Mouse (Mus musculus) C2C12 (cell line): Measurements from ENCODE around the gene Ctdsp1. TPM values are rescaled to one million over a fixed set of nuclear protein-coding genes. Genes with fewer than 3 reads are reported as not detected.
A peak's percentile ranks its signal among the peaks of the same experiment; 100 is the strongest.

Experiments
- H3K27me3 ChIP-seq: one replicate; pipeline ENCODE4 v1.6.1; 2011; ENCODE audit not compliant: control insufficient read depth, insufficient read depth, insufficient read length
- H3K36me3 ChIP-seq: one replicate; pipeline ENCODE4 v1.6.1; 2011; ENCODE audit not compliant: control insufficient read depth, insufficient read depth
- H3K4me3 ChIP-seq: one replicate; pipeline ENCODE4 v1.5.1; 2011; ENCODE audit warnings: mild to moderate bottlenecking, control low read depth; ENCODE audit not compliant: poor library complexity, insufficient read depth, severe bottlenecking
- H3K79me2 ChIP-seq: one replicate; pipeline ENCODE4 v1.6.1; 2011; ENCODE audit not compliant: control insufficient read depth, insufficient read depth
- H3K79me3 ChIP-seq: one replicate; pipeline ENCODE4 v1.6.1; 2011; ENCODE audit warnings: low read depth, control low read depth
- H3ac ChIP-seq: one replicate; pipeline ENCODE3; 2011; ENCODE audit warnings: low read depth; ENCODE audit not compliant: control insufficient read depth, insufficient read length
- CEBPB ChIP-seq: IDR thresholded peaks from one replicate; pipeline ENCODE4 v1.6.1; 2011; ENCODE audit warnings: low read depth, mild to moderate bottlenecking, control low read depth, moderate library complexity
- CTCF ChIP-seq: IDR thresholded peaks from one replicate; pipeline ENCODE4 v1.5.1; 2011; ENCODE audit not compliant: control insufficient read depth, insufficient read depth, insufficient read length
- FOSL1 ChIP-seq: IDR thresholded peaks from one replicate; pipeline ENCODE4 v1.8.0; 2011; ENCODE audit warnings: mild to moderate bottlenecking, low read length; ENCODE audit not compliant: poor library complexity, insufficient read depth, severe bottlenecking
- MAX ChIP-seq: IDR thresholded peaks from one replicate; pipeline ENCODE4 v1.6.1; 2011; ENCODE audit warnings: mild to moderate bottlenecking, control low read depth
- MYOD1 ChIP-seq: IDR thresholded peaks from one replicate; pipeline ENCODE4 v1.6.1; 2011; ENCODE audit warnings: low read depth; ENCODE audit not compliant: control insufficient read depth, insufficient read length
- MYOG ChIP-seq: IDR thresholded peaks from one replicate; pipeline ENCODE4 v1.6.1; 2011; ENCODE audit not compliant: control insufficient read depth, insufficient read length; ENCODE audit errors: extremely low read depth
- USF1 ChIP-seq: IDR thresholded peaks from one replicate; pipeline ENCODE4 v1.6.1; 2011; ENCODE audit warnings: low read depth, mild to moderate bottlenecking, control low read depth, moderate library complexity
- polyA plus RNA-seq: library from polyadenylated mRNA; unstranded; fragments of >200 nt; fragmentation: generic; extraction: Trizol; gene quantifications from one replicate; pipeline ENCODE4 v1.2.1, GENCODE M21; 2012; ENCODE audit warnings: missing spikeins

Ctdsp1 gene
- polyA plus RNA-seq, 1 experiment, result 78.7 TPM

DNA sequence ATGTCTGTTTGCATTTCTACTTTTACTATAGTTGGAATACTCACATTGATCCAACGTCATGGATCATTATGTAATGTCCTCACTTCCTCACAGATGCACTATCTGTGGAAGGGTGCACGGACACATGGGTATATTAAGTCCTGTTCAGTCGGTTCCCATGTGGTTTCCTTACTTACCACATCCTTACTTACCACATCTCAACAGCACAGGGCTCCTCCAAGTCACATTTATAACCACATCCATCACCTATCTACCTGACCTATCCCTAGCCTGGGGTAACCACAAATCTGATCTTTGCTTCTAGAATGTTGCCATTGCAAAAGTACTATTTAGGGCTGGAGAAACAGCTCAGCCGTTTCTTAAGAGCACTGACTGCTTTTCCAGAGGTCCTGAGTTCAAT, 17.9 kb upstream of the Ctdsp1 start:
- Histone ChIP-seq H3K79me3 (no peaks in the 10 kb centered on the region), H3K4me3 (no peak overlapping the region), H3K36me3 (no peaks in the 10 kb centered on the region), H3K79me2 (no peaks in the 10 kb centered on the region), H3K27me3 (no peaks in the 10 kb centered on the region), H3ac (no peak overlapping the region)
- no peak for TF ChIP-seq CTCF
- no peak for TF ChIP-seq FOSL1
- TF ChIP-seq MYOG, result no peak
- no peak for TF ChIP-seq MYOD1
- no peak for TF ChIP-seq MAX
- no peak for TF ChIP-seq USF1
- TF ChIP-seq CEBPB, result no peak

- H3ac ChIP-seq, result no peak within 1 kb of the TSS
- no peak for TF ChIP-seq CTCF
- no peak for TF ChIP-seq USF1
- TF ChIP-seq MAX, result no peak
- no peak for TF ChIP-seq MYOD1
- TF ChIP-seq CEBPB, result no peak
- TF ChIP-seq FOSL1, result no peak
- no peak for TF ChIP-seq MYOG
- no peaks in the 10 kb centered on the region for H3K27me3 ChIP-seq
- no peaks in the 10 kb centered on the region for H3K79me2 ChIP-seq
- H3K79me3 ChIP-seq, result no peaks in the 10 kb centered on the region
- H3K4me3 ChIP-seq, result no peak within 1 kb of the TSS
- no peaks in the 10 kb centered on the region for H3K36me3 ChIP-seq
Observed at GRCm38 (mm10) chr1:74374980-74375379, 16.3 kb upstream of the Ctdsp1 start, which contains the start of gene Slc11a1. Slc11a1 (plus strand) TSS chr1:74375195.

DNA sequence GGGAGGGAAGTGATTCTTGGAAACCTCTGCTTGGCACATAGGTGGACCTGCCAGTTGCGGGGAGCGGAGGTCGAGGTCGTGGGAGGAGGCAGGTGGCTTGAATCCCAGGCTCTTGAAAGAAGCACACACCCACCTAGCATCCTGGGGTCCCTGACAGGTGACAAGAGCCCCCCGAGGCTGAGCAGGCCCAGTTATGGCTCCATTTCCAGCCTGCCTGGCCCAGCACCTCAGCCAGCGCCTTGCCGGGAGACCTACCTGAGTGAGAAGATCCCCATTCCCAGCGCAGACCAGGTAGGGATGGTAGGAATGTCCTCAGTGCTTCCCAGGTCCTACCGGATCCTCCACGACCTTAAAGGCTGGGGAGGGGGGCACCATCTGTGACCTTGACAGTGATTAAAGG, 15.7 kb upstream of the Ctdsp1 start:
- H3K27me3 ChIP-seq, result no peaks in the 10 kb centered on the region
- H3K4me3 ChIP-seq, result no peak overlapping the region
- no peaks in the 10 kb centered on the region for H3K79me2 ChIP-seq
- no peak overlapping the region for H3ac ChIP-seq
- TF ChIP-seq FOSL1 (no peak), CTCF (no peak)
- H3K79me3 ChIP-seq, result no peaks in the 10 kb centered on the region
- no peaks in the 10 kb centered on the region for H3K36me3 ChIP-seq

- H3K79me3 ChIP-seq, result no peaks in the 10 kb centered on the region
- H3K27me3 ChIP-seq, result no peaks in the 10 kb centered on the region
- H3K4me3 ChIP-seq, result no peak overlapping the region
- no peak for TF ChIP-seq MAX
- no peak for TF ChIP-seq CTCF
- TF ChIP-seq CEBPB, result no peak
- peak; percentile 71 for TF ChIP-seq USF1
- TF ChIP-seq MYOG, result no peak
- peak; percentile 34 for TF ChIP-seq MYOD1
- TF ChIP-seq FOSL1, result no peak
- peak overlapping the region; percentile 24 for H3ac ChIP-seq
- H3K36me3 ChIP-seq, result no peaks in the 10 kb centered on the region
- H3K79me2 ChIP-seq, result no peaks in the 10 kb centered on the region
Observed at GRCm38 (mm10) chr1:74376396-74376795, 14.9 kb upstream of the Ctdsp1 start.

GRCm38 (mm10) chr1:74379058-74379504, 12.2 kb upstream of the Ctdsp1 start:
- Histone ChIP-seq H3K4me3 (no peak overlapping the region), H3K79me2 (no peaks in the 10 kb centered on the region), H3K79me3 (no peaks in the 10 kb centered on the region), H3K27me3 (no peaks in the 10 kb centered on the region), H3ac (no peak overlapping the region), H3K36me3 (no peaks in the 10 kb centered on the region)
- TF ChIP-seq CTCF, result no peak
- TF ChIP-seq MAX, result no peak
- no peak for TF ChIP-seq MYOG
- TF ChIP-seq USF1, result no peak
- no peak for TF ChIP-seq MYOD1
- TF ChIP-seq CEBPB, result no peak
- no peak for TF ChIP-seq FOSL1

- no peaks in the 10 kb centered on the region for H3K79me2 ChIP-seq
- H3K4me3 ChIP-seq, result no peak overlapping the region
- TF ChIP-seq CEBPB (no peak), MAX (no peak), CTCF (no peak), FOSL1 (no peak), USF1 (no peak), MYOG (no peak), MYOD1 (no peak)
- no peaks in the 10 kb centered on the region for H3K36me3 ChIP-seq
- H3K27me3 ChIP-seq, result no peaks in the 10 kb centered on the region
- no peak overlapping the region for H3ac ChIP-seq
- H3K79me3 ChIP-seq, result no peaks in the 10 kb centered on the region
Observed at GRCm38 (mm10) chr1:74380484-74380883, 10.8 kb upstream of the Ctdsp1 start.
